Comparison of ENCODE assay signal across 8 mouse cellular contexts in the genomic region with DNA sequence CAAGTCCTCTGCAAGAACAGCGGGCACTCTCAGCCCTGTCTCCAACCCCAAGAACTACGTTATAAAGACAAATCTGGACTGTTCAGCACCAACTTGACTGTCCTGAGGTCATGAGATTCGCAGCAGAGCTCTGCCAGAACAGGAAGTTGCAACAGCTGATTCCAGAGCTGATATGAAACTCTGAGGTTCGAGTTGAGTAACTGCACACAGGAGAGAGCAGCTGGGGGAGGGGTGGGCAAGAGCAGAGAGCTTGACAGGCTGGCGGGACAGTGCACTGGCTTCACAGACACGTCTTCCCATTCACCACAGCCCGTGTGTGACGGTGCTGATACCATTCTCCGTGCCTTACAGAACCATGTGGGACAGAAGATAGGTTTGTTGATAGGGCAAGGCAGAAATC. TPM values are rescaled to one million over a fixed set of nuclear protein-coding genes. Genes with fewer than 3 reads are reported as not detected.
DNase-seq lines count a peak whose midpoint lies in the region; ATAC-seq and TF ChIP-seq lines count a peak whose summit lies in the region.

No protein-coding gene starts in this region.

- ATAC-seq in heart, embryonic 16.5 days (replicated peaks; ENCODE audit: extremely low read depth, insufficient read depth, low FRiP score): peak; percentile 65
- ATAC-seq in neural tube, embryonic 15.5 days (ENCODE audit: low FRiP score): no peak

- H3K36me3 ChIP-seq in heart, embryonic 16.5 days (ENCODE audit: control insufficient read depth, insufficient read depth): no peaks in the 10 kb centered on the region
- no peaks in the 10 kb centered on the region for H3K36me3 ChIP-seq in neural tube, embryonic 15.5 days

- no peak for TF ChIP-seq CTCF in layer of hippocampus, adult 2 months (conservative IDR thresholded peaks at IDR 0.05)

- no peaks in the 10 kb centered on the region for H3K4me1 ChIP-seq in heart, embryonic 16.5 days (ENCODE audit: control insufficient read depth, insufficient read depth, low read length)
- no peaks in the 10 kb centered on the region for H3K4me1 ChIP-seq in neural tube, embryonic 15.5 days

- H3K27ac ChIP-seq in heart, embryonic 16.5 days (ENCODE audit: low read length): no peak overlapping the region
- no peak overlapping the region for H3K27ac ChIP-seq in neural tube, embryonic 15.5 days (replicated peaks)
- no peak overlapping the region for H3K27ac ChIP-seq in layer of hippocampus, adult 2 months

- DNase-seq in CD8-positive naive resting alpha-beta T cell, adult 2 months (ENCODE audit: low read depth in 2 of 2, low spot score in 2 of 2): peak; percentile 67 to 83
- DNase-seq in ZHBTc4 (ENCODE audit: low read depth, low spot score): peak; percentile 22
- DNase-seq in lung, adult 18-20 months: peak; percentile 75 to 82
- DNase-seq in spleen, postnatal 14 days (ENCODE audit: low spot score in 2 of 2): peak; percentile 35 to 64
- no peak for DNase-seq in layer of hippocampus, adult 2 months (ENCODE audit: low spot score in 2 of 2)
- no peak for DNase-seq in cerebellum, postnatal 10 days

- no peak overlapping the region for H3K9ac ChIP-seq in heart, embryonic 16.5 days (ENCODE audit: low read length)
- H3K9ac ChIP-seq in neural tube, embryonic 15.5 days (replicated peaks): no peak overlapping the region

- H3K27me3 ChIP-seq in heart, embryonic 16.5 days (ENCODE audit: control insufficient read depth, insufficient read depth, low read length): 0 out of 2 replicates have a peak, but pooled peaks cover 2% of the 10 kb centered on the region
- no peaks in the 10 kb centered on the region for H3K27me3 ChIP-seq in neural tube, embryonic 15.5 days (replicated peaks)

- no peak overlapping the region for H3K4me3 ChIP-seq in heart, embryonic 16.5 days (ENCODE audit: low read length)
- H3K4me3 ChIP-seq in neural tube, embryonic 15.5 days (replicated peaks): no peak overlapping the region
- no peak overlapping the region for H3K4me3 ChIP-seq in layer of hippocampus, adult 2 months

- H3K4me2 ChIP-seq in heart, embryonic 16.5 days (ENCODE audit: low read depth, low read length): no peak overlapping the region
- H3K4me2 ChIP-seq in neural tube, embryonic 15.5 days: no peak overlapping the region

- 28% methylated on average over 9 of the region's 9 CpGs for WGBS in heart, embryonic 16.5 days
- WGBS in neural tube, embryonic 15.5 days: 83% methylated on average over 9 of the region's 9 CpGs

- H3K9me3 ChIP-seq in heart, embryonic 16.5 days (replicated peaks; ENCODE audit: control insufficient read depth, low read length): peaks cover 8% of the 10 kb centered on the region
- no peaks in the 10 kb centered on the region for H3K9me3 ChIP-seq in neural tube, embryonic 15.5 days (replicated peaks)

RNA-seq across cellular contexts. Expression of a gene that starts 9.0 kb away (rescaled TPM):
- polyA plus RNA-seq in heart, embryonic 16.5 days (2015; fragmentation: Nextera tagmentation; extraction: Ambion mirVana): 4.7 and 7.5 TPM in 2 replicates
- polyA plus RNA-seq in neural tube, embryonic 15.5 days (2015; fragmentation: Nextera tagmentation; extraction: Ambion mirVana): 3.6 and 6.3 TPM in 2 replicates
- 1 to 10 TPM; 2.5 to 2.9 TPM for total RNA-seq in layer of hippocampus, adult 2 months (2021)

RNA-seq across cellular contexts. Expression of a gene that starts 48.5 kb away (rescaled TPM):
- polyA plus RNA-seq in heart, embryonic 16.5 days (2015; fragmentation: Nextera tagmentation; extraction: Ambion mirVana): 0.87 and 1.4 TPM in 2 replicates
- 3.0 and 3.9 TPM in 2 replicates for polyA plus RNA-seq in neural tube, embryonic 15.5 days (2015; fragmentation: Nextera tagmentation; extraction: Ambion mirVana)
- total RNA-seq in layer of hippocampus, adult 2 months (2021): under 1 TPM; 0.08 to 0.17 TPM

Comparison
In these comparisons a context has a peak if more than half of its experiments do, and no peak if none do; other contexts are left out.
1. DNase-seq: peak in CD8-positive naive resting alpha-beta T cell, adult 2 months (2 of 2), ZHBTc4 (single experiment), lung, adult 18-20 months (2 of 2) and spleen, postnatal 14 days (2 of 2); none in layer of hippocampus, adult 2 months (0 of 2) and cerebellum, postnatal 10 days (0 of 2).